24 mouse cellular contexts compared by ENCODE assay signal in genomic region chr8:46920071-46920470, GRCm38 (mm10).
A peak's percentile ranks its signal among the peaks of the same experiment; 100 is the strongest.
DNase-seq lines count a peak whose midpoint lies in the region; ATAC-seq lines count a peak whose summit lies in the region.
"Had no signal": no experiment of that assay in that cellular context is flagged by ENCODE, and none has a peak within 500 bp of the region (broad histone marks: within the 10 kb centered on the region; RNA-seq: fewer than 3 reads in every experiment).

No protein-coding gene starts in this region.

- peaks cover 77% of the 10 kb centered on the region for H3K4me1 ChIP-seq in megakaryocyte, embryonic 14.5 days
- H3K4me1 ChIP-seq in forebrain, embryonic 14.5 days (ENCODE audit: control insufficient read depth, insufficient read depth, low read length), result no peaks in the 10 kb centered on the region
- H3K4me1 ChIP-seq: forebrain, embryonic 15.5 days; heart, embryonic 10.5 days; hindbrain, embryonic 15.5 days; limb, embryonic 15.5 days had no signal

- 40% methylated on average over 3 of the region's 3 CpGs for WGBS in forebrain, embryonic 14.5 days

- DNase-seq in A20 (ENCODE audit: low read depth, low spot score), result peak; percentile 47
- peak; percentile 52 for DNase-seq in T-cell, adult 2 months (ENCODE audit: low spot score)
- peak; percentile 16 to 44 for DNase-seq in thymus, adult 18-20 months
- no peak for DNase-seq in heart, adult 18-20 months
- no peak for DNase-seq in gastrocnemius, adult 8-10 months (ENCODE audit: low spot score in 2 of 2)
- DNase-seq in lung, postnatal 10 days, result no peak
- no peak for DNase-seq in forebrain, embryonic 14.5 days (ENCODE audit: low spot score)
- DNase-seq: adrenal gland, adult 2 months; cerebellum, postnatal 25 days; heart, postnatal 14 days; kidney, adult 18-20 months; kidney, postnatal 25 days; layer of hippocampus, adult 9-11 months; lung, adult 18-20 months; lung, postnatal 36 days; spleen, adult 18-20 months had no signal

- H3K36me3 ChIP-seq in megakaryocyte, embryonic 14.5 days (replicated peaks; ENCODE audit: low read length), result peaks cover 3% of the 10 kb centered on the region
- H3K36me3 ChIP-seq in forebrain, embryonic 14.5 days (ENCODE audit: control insufficient read depth, insufficient read depth, low read length), result no peaks in the 10 kb centered on the region
- H3K36me3 ChIP-seq: embryonic facial prominence, embryonic 10.5 days; forebrain, embryonic 15.5 days; G1E; heart, embryonic 10.5 days; hindbrain, embryonic 15.5 days; limb, embryonic 15.5 days; midbrain, embryonic 13.5 days had no signal

- ATAC-seq in forebrain, embryonic 14.5 days, result no peak
- ATAC-seq: forebrain, embryonic 15.5 days; midbrain, embryonic 13.5 days had no signal

- H3K9me3 ChIP-seq in megakaryocyte, embryonic 14.5 days, result no peaks in the 10 kb centered on the region
- no peaks in the 10 kb centered on the region for H3K9me3 ChIP-seq in forebrain, embryonic 14.5 days (replicated peaks; ENCODE audit: control insufficient read depth, low read length)
- H3K9me3 ChIP-seq: embryonic facial prominence, embryonic 10.5 days; forebrain, embryonic 15.5 days; G1E; heart, embryonic 10.5 days; hindbrain, embryonic 15.5 days; limb, embryonic 15.5 days; midbrain, embryonic 13.5 days had no signal

- H3K4me2 ChIP-seq in forebrain, embryonic 14.5 days (ENCODE audit: low read length), result no peak overlapping the region
- H3K4me2 ChIP-seq: forebrain, embryonic 15.5 days; hindbrain, embryonic 15.5 days; limb, embryonic 15.5 days; midbrain, embryonic 13.5 days had no signal

- H3K27me3 ChIP-seq in megakaryocyte, embryonic 14.5 days (replicated peaks), result peaks cover 13% of the 10 kb centered on the region
- no peaks in the 10 kb centered on the region for H3K27me3 ChIP-seq in forebrain, embryonic 14.5 days (replicated peaks; ENCODE audit: control insufficient read depth, insufficient read depth, low read length)
- H3K27me3 ChIP-seq: forebrain, embryonic 15.5 days; hindbrain, embryonic 15.5 days; limb, embryonic 15.5 days had no signal

- H3K9ac ChIP-seq in forebrain, embryonic 14.5 days (ENCODE audit: low read length), result no peak overlapping the region
- H3K9ac ChIP-seq: forebrain, embryonic 15.5 days; hindbrain, embryonic 15.5 days; limb, embryonic 15.5 days; midbrain, embryonic 13.5 days had no signal

- H3K27ac ChIP-seq in forebrain, embryonic 14.5 days (ENCODE audit: low read depth, low read length), result no peak overlapping the region
- H3K27ac ChIP-seq: embryonic facial prominence, embryonic 10.5 days; forebrain, embryonic 15.5 days; heart, embryonic 10.5 days; hindbrain, embryonic 15.5 days; limb, embryonic 15.5 days; midbrain, embryonic 13.5 days had no signal

- H3K4me3 ChIP-seq in megakaryocyte, embryonic 14.5 days (replicated peaks), result peak overlapping the region; percentile 44
- no peak overlapping the region for H3K4me3 ChIP-seq in forebrain, embryonic 14.5 days (ENCODE audit: low read depth, low read length)
- H3K4me3 ChIP-seq: embryonic facial prominence, embryonic 10.5 days; forebrain, embryonic 15.5 days; heart, embryonic 10.5 days; hindbrain, embryonic 15.5 days; limb, embryonic 15.5 days; midbrain, embryonic 13.5 days had no signal

Comparison
In these comparisons a context has a peak if more than half of its experiments do, and no peak if none do; other contexts are left out.
1. DNase-seq: peak in A20 (single experiment), T-cell, adult 2 months (single experiment) and thymus, adult 18-20 months (2 of 2); none in heart, adult 18-20 months (0 of 2), gastrocnemius, adult 8-10 months (0 of 2), lung, postnatal 10 days (single experiment) and forebrain, embryonic 14.5 days (single experiment).